ENCODE assay signal across 15 mouse cellular contexts in the genomic region with DNA sequence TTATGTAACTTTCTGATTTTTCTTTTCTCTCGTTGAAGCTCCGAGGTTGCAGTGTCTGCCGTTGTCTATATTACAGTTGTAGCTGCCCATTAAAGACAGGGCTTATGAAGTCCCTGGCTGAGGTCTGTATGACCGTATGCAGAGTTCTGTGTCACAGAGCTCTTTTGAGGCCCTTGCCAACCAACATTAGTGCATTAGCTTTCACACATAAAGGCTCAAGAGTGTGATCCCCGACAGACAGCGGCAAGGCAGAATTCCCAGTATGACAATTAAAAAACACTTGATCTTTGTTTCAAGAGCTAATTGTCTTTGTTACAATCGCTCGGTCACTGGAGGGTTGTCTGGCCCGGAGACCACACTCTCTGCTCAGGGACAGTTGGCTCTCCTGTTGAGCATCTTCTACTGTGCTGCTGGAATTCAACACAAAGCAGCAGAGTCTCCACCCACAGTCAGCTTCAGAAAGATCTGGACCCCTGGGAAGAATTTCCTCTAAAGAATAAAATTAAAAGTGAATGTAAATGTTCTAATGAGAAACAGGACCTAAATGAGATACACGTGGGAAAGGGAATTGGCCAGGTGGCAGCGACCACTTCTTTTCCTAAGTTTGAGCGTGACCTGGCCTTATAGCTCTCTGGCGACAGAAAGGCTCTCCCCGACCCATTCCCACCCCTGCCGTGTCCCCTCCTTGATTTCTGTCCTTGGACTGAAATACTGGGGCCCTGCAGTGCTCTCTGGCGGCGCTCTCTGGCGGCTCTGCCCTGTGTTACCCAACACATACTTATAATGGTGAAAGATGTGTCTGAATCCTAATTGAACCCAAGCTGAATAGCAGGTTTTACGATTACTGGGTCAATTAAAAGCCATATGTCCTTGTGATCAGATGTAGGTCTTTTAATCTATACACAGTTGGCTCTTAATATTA. TPM values are rescaled to one million over a fixed set of nuclear protein-coding genes. Genes with fewer than 3 reads are reported as not detected.
DNase-seq lines count a peak whose midpoint lies in the region; ATAC-seq and TF ChIP-seq lines count a peak whose summit lies in the region.
"Had no signal": no experiment of that assay in that cellular context is flagged by ENCODE, and none has a peak within 500 bp of the region (broad histone marks: within the 10 kb centered on the region; RNA-seq: fewer than 3 reads in every experiment).

No protein-coding gene starts in this region.

- intact Hi-C loops in left cerebral cortex, postnatal 36 days (cut with DNase I), result no loop called here

- H3K4me1 ChIP-seq in neural tube, embryonic 12.5 days, result peaks cover 20% of the 10 kb centered on the region
- peaks cover 19% of the 10 kb centered on the region for H3K4me1 ChIP-seq in forebrain, embryonic 16.5 days (replicated peaks; ENCODE audit: control insufficient read depth, insufficient read depth, low read length)
- H3K4me1 ChIP-seq in midbrain, embryonic 10.5 days, result peaks cover 33% of the 10 kb centered on the region
- no peaks in the 10 kb centered on the region for H3K4me1 ChIP-seq in stomach, postnatal 0 days (replicated peaks; ENCODE audit: control insufficient read depth, insufficient read depth)

- 0 out of 2 replicates have a peak, but pooled peaks have one; percentile 33 for ATAC-seq in neural tube, embryonic 12.5 days (ENCODE audit: low FRiP score, low read depth)
- peak; percentile 70; the same call in 1 of the 2 replicates for ATAC-seq in forebrain, embryonic 16.5 days
- no peak for ATAC-seq in stomach, postnatal 0 days (ENCODE audit: low FRiP score, low TSS enrichment)
- ATAC-seq: inflammation-experienced regulatory T-cells, adult 6 months had no signal

- H3K4me2 ChIP-seq in neural tube, embryonic 12.5 days (replicated peaks), result no peak overlapping the region
- no peak overlapping the region for H3K4me2 ChIP-seq in forebrain, embryonic 16.5 days (ENCODE audit: low read length)
- no peak overlapping the region for H3K4me2 ChIP-seq in stomach, postnatal 0 days (replicated peaks; ENCODE audit: low read depth)
- H3K4me2 ChIP-seq: embryonic facial prominence, embryonic 15.5 days; heart, embryonic 11.5 days; limb, embryonic 13.5 days had no signal

- DNase-seq in neural tube, embryonic 10.5 days (ENCODE audit: extremely low spot score, low spot score), result no peak
- no peak for DNase-seq in midbrain, embryonic 10.5 days (ENCODE audit: low spot score)
- no peak for DNase-seq in stomach, postnatal 0 days (ENCODE audit: low spot score)
- DNase-seq in right cerebral cortex, postnatal 36 days (ENCODE audit: low spot score in 2 of 2), result no peak
- no peak for DNase-seq in left cerebral cortex, postnatal 36 days (ENCODE audit: low spot score in 2 of 2)
- DNase-seq in kidney, postnatal 25 days, result no peak
- DNase-seq: adrenal gland, adult 2 months; right cerebral cortex, postnatal 25 days had no signal

- H3K9me3 ChIP-seq in neural tube, embryonic 12.5 days, result no peaks in the 10 kb centered on the region
- H3K9me3 ChIP-seq in forebrain, embryonic 16.5 days (ENCODE audit: control insufficient read depth, low read length), result no peaks in the 10 kb centered on the region
- H3K9me3 ChIP-seq in midbrain, embryonic 10.5 days (replicated peaks), result no peaks in the 10 kb centered on the region
- H3K9me3 ChIP-seq in stomach, postnatal 0 days (ENCODE audit: control insufficient read depth, low read length), result no peaks in the 10 kb centered on the region
- H3K9me3 ChIP-seq: embryonic facial prominence, embryonic 15.5 days; limb, embryonic 13.5 days had no signal

- TF ChIP-seq EP300 in stomach, postnatal 0 days (optimal IDR thresholded peaks at IDR 0.05), result no peak

- H3K36me3 ChIP-seq in neural tube, embryonic 12.5 days, result peaks cover 14% of the 10 kb centered on the region
- H3K36me3 ChIP-seq in forebrain, embryonic 16.5 days (ENCODE audit: control insufficient read depth, insufficient read depth), result peaks cover 15% of the 10 kb centered on the region; the same call in 1 of the 2 replicates
- H3K36me3 ChIP-seq in midbrain, embryonic 10.5 days, result peaks cover 30% of the 10 kb centered on the region
- peaks cover 4% of the 10 kb centered on the region for H3K36me3 ChIP-seq in stomach, postnatal 0 days (ENCODE audit: control insufficient read depth, insufficient read depth, low read length)

- no peak overlapping the region for H3K4me3 ChIP-seq in neural tube, embryonic 12.5 days
- no peak overlapping the region for H3K4me3 ChIP-seq in forebrain, embryonic 16.5 days (replicated peaks; ENCODE audit: low read length)
- no peak overlapping the region for H3K4me3 ChIP-seq in midbrain, embryonic 10.5 days
- H3K4me3 ChIP-seq in stomach, postnatal 0 days (ENCODE audit: low read depth, low read length), result no peak overlapping the region
- H3K4me3 ChIP-seq: embryonic facial prominence, embryonic 15.5 days; limb, embryonic 13.5 days had no signal

- H3K27ac ChIP-seq in neural tube, embryonic 12.5 days, result no peak overlapping the region
- no peak overlapping the region for H3K27ac ChIP-seq in forebrain, embryonic 16.5 days (ENCODE audit: low read length)
- H3K27ac ChIP-seq in midbrain, embryonic 10.5 days (replicated peaks), result peak overlapping the region; percentile 82
- no peak overlapping the region for H3K27ac ChIP-seq in stomach, postnatal 0 days (replicated peaks)
- H3K27ac ChIP-seq: embryonic facial prominence, embryonic 15.5 days; limb, embryonic 13.5 days had no signal

- peak; percentile 12; the same call in 1 of the 2 replicates for TF ChIP-seq CTCF in stomach, postnatal 0 days (IDR thresholded peaks at IDR 0.05; ENCODE audit: low read depth)

- no peak overlapping the region for H3K9ac ChIP-seq in neural tube, embryonic 12.5 days
- H3K9ac ChIP-seq in forebrain, embryonic 16.5 days (replicated peaks; ENCODE audit: low read depth, low read length), result no peak overlapping the region
- no peak overlapping the region for H3K9ac ChIP-seq in stomach, postnatal 0 days (ENCODE audit: low read length)
- H3K9ac ChIP-seq: embryonic facial prominence, embryonic 15.5 days; limb, embryonic 13.5 days had no signal

- 49% methylated on average over 19 of the region's 19 CpGs for WGBS in neural tube, embryonic 12.5 days
- WGBS in forebrain, embryonic 16.5 days, result 33% methylated on average over 19 of the region's 19 CpGs
- 69% methylated on average over 19 of the region's 19 CpGs for WGBS in midbrain, embryonic 10.5 days
- 84% methylated on average over 19 of the region's 19 CpGs for WGBS in stomach, postnatal 0 days

- no peaks in the 10 kb centered on the region for H3K27me3 ChIP-seq in neural tube, embryonic 12.5 days (replicated peaks)
- H3K27me3 ChIP-seq in forebrain, embryonic 16.5 days (replicated peaks; ENCODE audit: control insufficient read depth, insufficient read depth, low read length), result no peaks in the 10 kb centered on the region
- no peaks in the 10 kb centered on the region for H3K27me3 ChIP-seq in midbrain, embryonic 10.5 days (ENCODE audit: low read depth, poor library complexity, severe bottlenecking)
- H3K27me3 ChIP-seq in stomach, postnatal 0 days (ENCODE audit: control insufficient read depth, insufficient read depth, low read length), result no peaks in the 10 kb centered on the region
- H3K27me3 ChIP-seq: embryonic facial prominence, embryonic 15.5 days; limb, embryonic 13.5 days had no signal

RNA-seq across cellular contexts. Expression of a gene that starts 32.5 kb away (rescaled TPM):
- 1.5 and 1.8 TPM in 2 replicates for polyA plus RNA-seq in neural tube, embryonic 12.5 days (2016; fragmentation: Nextera tagmentation; extraction: Ambion mirVana)
- 0.26 and 0.39 TPM in 2 replicates for polyA plus RNA-seq in forebrain, embryonic 16.5 days (2015; fragmentation: Nextera tagmentation; extraction: Ambion mirVana)
- polyA plus RNA-seq in midbrain, embryonic 10.5 days (2016; fragmentation: Nextera tagmentation; extraction: Ambion mirVana), result 0.31 TPM in 1 of 2 replicates, not detected in the other
- polyA plus RNA-seq in stomach, postnatal 0 days (2015; fragmentation: Nextera tagmentation; extraction: Ambion mirVana), result 0.21 and 0.22 TPM in 2 replicates
- total RNA-seq in left cerebral cortex, postnatal 36 days (2021), result not detected
- total RNA-seq: adrenal gland, adult 2 months; layer of hippocampus, adult 18-20 months had no signal
- polyA plus RNA-seq: heart, embryonic 11.5 days; inflammation-experienced regulatory T-cells, adult 6 months had no signal
